Mouse (Mus musculus): ENCODE measurements around the gene Sema6d. TPM values are rescaled to one million over a fixed set of nuclear protein-coding genes. Genes with fewer than 3 reads are reported as not detected.

Sema6d gene
- polyA plus RNA-seq, 1 experiment from 2014 or later, result 14.6 TPM

DNA sequence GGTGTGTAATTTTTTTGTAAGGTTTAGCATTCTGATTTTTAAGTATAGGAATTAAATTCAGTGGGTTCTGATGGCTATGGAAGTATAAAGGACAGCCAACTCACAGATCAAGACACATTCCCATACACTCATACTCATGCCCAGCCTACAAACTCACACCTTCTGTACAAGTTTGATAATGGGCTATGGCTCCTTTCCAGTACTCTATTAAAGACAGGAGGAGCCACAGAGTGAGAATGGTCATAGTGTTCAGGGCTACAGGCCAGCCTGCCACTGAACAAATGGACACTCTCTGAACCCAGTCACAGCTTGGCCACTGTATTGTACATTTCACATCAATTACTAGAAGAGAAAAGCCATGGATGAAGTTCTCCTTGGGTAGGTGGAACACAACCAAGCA, 583.3 kb downstream of the Sema6d start:
- DNase-seq (ENCODE audit: low spot score), result no peak
- no peaks in the 10 kb centered on the region for H3K4me1 ChIP-seq (ENCODE audit: control insufficient read depth, insufficient read depth, low read length)

GRCm38 (mm10) chr2:124684481-124684901, 594.7 kb downstream of the Sema6d start:
- no peaks in the 10 kb centered on the region for H3K36me3 ChIP-seq (ENCODE audit: control insufficient read depth, insufficient read depth, low read length)
- H3K4me1 ChIP-seq (ENCODE audit: control insufficient read depth, insufficient read depth, low read length), result no peaks in the 10 kb centered on the region
- DNase-seq (ENCODE audit: low spot score), result no peak
- H3K9me3 ChIP-seq (ENCODE audit: control insufficient read depth, low read length), result no peaks in the 10 kb centered on the region
- no peak overlapping the region for H3K9ac ChIP-seq (ENCODE audit: low read depth, low read length)
- H3K27me3 ChIP-seq (replicated peaks; ENCODE audit: control insufficient read depth, insufficient read depth, low read length), result no peaks in the 10 kb centered on the region
- no peak overlapping the region for H3K27ac ChIP-seq (replicated peaks; ENCODE audit: low read depth, low read length)
- no peak overlapping the region for H3K4me3 ChIP-seq (ENCODE audit: low read depth, low read length)
- H3K4me2 ChIP-seq (ENCODE audit: low read depth, low read length), result no peak overlapping the region
- ATAC-seq (ENCODE audit: low read depth), result no peak
- 73% methylated on average over 5 of the region's 5 CpGs for WGBS

More for the DNA sequence above, 583.3 kb downstream of the Sema6d start:
- no peak overlapping the region for H3K9ac ChIP-seq (ENCODE audit: low read depth, low read length)
- H3K4me3 ChIP-seq (ENCODE audit: low read depth, low read length), result no peak overlapping the region
- no peaks in the 10 kb centered on the region for H3K36me3 ChIP-seq (ENCODE audit: control insufficient read depth, insufficient read depth, low read length)
- ATAC-seq (ENCODE audit: low read depth), result no peak
- no peak overlapping the region for H3K4me2 ChIP-seq (ENCODE audit: low read depth, low read length)
- no peaks in the 10 kb centered on the region for H3K9me3 ChIP-seq (ENCODE audit: control insufficient read depth, low read length)
- H3K27ac ChIP-seq (replicated peaks; ENCODE audit: low read depth, low read length), result no peak overlapping the region
- H3K27me3 ChIP-seq (replicated peaks; ENCODE audit: control insufficient read depth, insufficient read depth, low read length), result no peaks in the 10 kb centered on the region

DNA sequence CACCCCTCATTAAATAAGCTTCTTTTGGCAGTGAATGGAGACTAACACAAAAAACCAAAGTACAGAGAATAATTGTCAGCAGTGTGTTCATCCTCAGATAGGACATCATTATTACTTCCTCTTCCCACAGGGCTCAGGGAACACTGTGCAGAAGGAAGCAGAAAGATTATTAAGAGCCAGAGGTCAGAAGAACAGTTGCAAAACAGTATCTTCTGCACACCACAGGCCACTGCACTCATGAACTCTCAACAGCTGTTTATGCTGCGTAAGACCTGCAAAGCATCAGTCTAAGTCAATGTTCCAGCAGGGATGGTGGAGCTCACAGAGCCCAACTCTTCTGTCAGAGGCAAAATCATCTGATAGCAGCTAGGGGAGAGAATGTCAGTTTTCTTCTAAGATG, 600.6 kb downstream of the Sema6d start:
- no peaks in the 10 kb centered on the region for H3K4me1 ChIP-seq (ENCODE audit: control insufficient read depth, insufficient read depth, low read length)
- H3K4me3 ChIP-seq (ENCODE audit: low read depth, low read length), result no peak overlapping the region
- ATAC-seq (ENCODE audit: low read depth) (no peak), DNase-seq (ENCODE audit: low spot score) (no peak)
- no peaks in the 10 kb centered on the region for H3K36me3 ChIP-seq (ENCODE audit: control insufficient read depth, insufficient read depth, low read length)
- H3K9me3 ChIP-seq (ENCODE audit: control insufficient read depth, low read length), result no peaks in the 10 kb centered on the region
- no peak overlapping the region for H3K27ac ChIP-seq (replicated peaks; ENCODE audit: low read depth, low read length)
- H3K9ac ChIP-seq (ENCODE audit: low read depth, low read length), result no peak overlapping the region
- no peak overlapping the region for H3K4me2 ChIP-seq (ENCODE audit: low read depth, low read length)
- WGBS, result 93% methylated on average over 1 of the region's 1 CpGs
- H3K27me3 ChIP-seq (replicated peaks; ENCODE audit: control insufficient read depth, insufficient read depth, low read length), result no peaks in the 10 kb centered on the region

GRCm38 (mm10) chr2:124702621-124703020, 612.9 kb downstream of the Sema6d start:
- H3K9ac ChIP-seq (ENCODE audit: low read depth, low read length), result no peak overlapping the region
- no peaks in the 10 kb centered on the region for H3K27me3 ChIP-seq (replicated peaks; ENCODE audit: control insufficient read depth, insufficient read depth, low read length)
- H3K4me1 ChIP-seq (ENCODE audit: control insufficient read depth, insufficient read depth, low read length), result peaks cover 14% of the 10 kb centered on the region
- H3K27ac ChIP-seq (replicated peaks; ENCODE audit: low read depth, low read length), result no peak overlapping the region
- H3K9me3 ChIP-seq (ENCODE audit: control insufficient read depth, low read length), result no peaks in the 10 kb centered on the region
- WGBS, result 80% methylated on average over 10 of the region's 10 CpGs
- no peaks in the 10 kb centered on the region for H3K36me3 ChIP-seq (ENCODE audit: control insufficient read depth, insufficient read depth, low read length)
- ATAC-seq (ENCODE audit: low read depth) (no peak), DNase-seq (ENCODE audit: low spot score) (no peak)
- no peak overlapping the region for H3K4me2 ChIP-seq (ENCODE audit: low read depth, low read length)
- no peak overlapping the region for H3K4me3 ChIP-seq (ENCODE audit: low read depth, low read length)

DNA sequence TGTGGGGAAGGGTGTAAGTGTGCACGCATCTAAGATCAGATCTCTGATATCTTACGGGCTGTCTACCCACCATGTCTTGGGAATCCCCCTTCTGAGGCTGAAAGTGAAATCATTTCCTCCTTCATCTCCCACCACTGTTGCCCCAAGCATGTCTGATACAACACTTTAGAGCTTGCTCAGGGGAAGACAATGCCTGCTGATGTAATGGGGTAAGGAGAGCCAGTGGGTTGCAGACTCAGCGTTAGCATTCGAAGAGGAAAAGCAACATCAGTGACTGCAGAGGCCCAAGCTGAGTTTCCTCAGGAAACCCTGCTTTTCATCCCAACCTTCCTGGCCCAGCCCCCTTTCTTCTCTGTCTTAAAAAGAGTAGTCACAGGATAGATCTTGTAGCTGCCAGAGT, 615.2 kb downstream of the Sema6d start:
- Histone ChIP-seq H3K36me3 (ENCODE audit: control insufficient read depth, insufficient read depth, low read length) (no peaks in the 10 kb centered on the region), H3K4me2 (ENCODE audit: low read depth, low read length) (no peak overlapping the region), H3K4me1 (ENCODE audit: control insufficient read depth, insufficient read depth, low read length) (peaks cover 14% of the 10 kb centered on the region), H3K9me3 (ENCODE audit: control insufficient read depth, low read length) (no peaks in the 10 kb centered on the region), H3K9ac (ENCODE audit: low read depth, low read length) (no peak overlapping the region), H3K4me3 (ENCODE audit: low read depth, low read length) (no peak overlapping the region), H3K27me3 (replicated peaks; ENCODE audit: control insufficient read depth, insufficient read depth, low read length) (no peaks in the 10 kb centered on the region), H3K27ac (replicated peaks; ENCODE audit: low read depth, low read length) (no peak overlapping the region)
- ATAC-seq (ENCODE audit: low read depth) (no peak), DNase-seq (ENCODE audit: low spot score) (peak; percentile 39)
- WGBS, result 53% methylated on average over 4 of the region's 4 CpGs

DNA sequence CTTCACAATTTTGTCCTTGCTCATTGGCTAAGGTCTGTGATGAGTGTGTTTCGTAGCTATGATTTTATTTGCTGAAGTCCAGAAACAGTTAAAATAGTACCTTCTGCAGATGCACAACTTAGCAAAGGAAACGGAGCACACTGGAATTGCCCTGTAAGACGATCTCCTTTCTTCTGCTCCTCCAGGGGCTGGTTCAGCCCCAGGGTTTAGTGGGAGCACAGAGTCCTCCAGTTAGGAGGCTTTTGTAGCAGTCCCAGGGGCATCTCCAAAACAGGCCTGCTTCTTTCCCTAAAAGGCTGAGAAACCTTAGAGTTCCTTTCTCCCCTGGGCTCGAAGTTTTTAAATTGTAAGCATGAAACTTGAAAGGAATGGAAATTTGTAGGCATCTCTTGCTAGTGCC, 616.0 kb downstream of the Sema6d start:
- H3K36me3 ChIP-seq (ENCODE audit: control insufficient read depth, insufficient read depth, low read length), result no peaks in the 10 kb centered on the region
- no peak overlapping the region for H3K4me3 ChIP-seq (ENCODE audit: low read depth, low read length)
- H3K9me3 ChIP-seq (ENCODE audit: control insufficient read depth, low read length), result no peaks in the 10 kb centered on the region
- DNase-seq (ENCODE audit: low spot score) (peak; percentile 55), ATAC-seq (ENCODE audit: low read depth) (peak; percentile 55; the same call in 1 of the 2 replicates)
- H3K4me1 ChIP-seq (ENCODE audit: control insufficient read depth, insufficient read depth, low read length), result peaks cover 14% of the 10 kb centered on the region
- H3K4me2 ChIP-seq (ENCODE audit: low read depth, low read length), result no peak overlapping the region
- no peak overlapping the region for H3K9ac ChIP-seq (ENCODE audit: low read depth, low read length)
- no peaks in the 10 kb centered on the region for H3K27me3 ChIP-seq (replicated peaks; ENCODE audit: control insufficient read depth, insufficient read depth, low read length)
- WGBS, result 20% methylated on average over 4 of the region's 4 CpGs
- no peak overlapping the region; the same call in 1 of the 2 replicates for H3K27ac ChIP-seq (replicated peaks; ENCODE audit: low read depth, low read length)

DNA sequence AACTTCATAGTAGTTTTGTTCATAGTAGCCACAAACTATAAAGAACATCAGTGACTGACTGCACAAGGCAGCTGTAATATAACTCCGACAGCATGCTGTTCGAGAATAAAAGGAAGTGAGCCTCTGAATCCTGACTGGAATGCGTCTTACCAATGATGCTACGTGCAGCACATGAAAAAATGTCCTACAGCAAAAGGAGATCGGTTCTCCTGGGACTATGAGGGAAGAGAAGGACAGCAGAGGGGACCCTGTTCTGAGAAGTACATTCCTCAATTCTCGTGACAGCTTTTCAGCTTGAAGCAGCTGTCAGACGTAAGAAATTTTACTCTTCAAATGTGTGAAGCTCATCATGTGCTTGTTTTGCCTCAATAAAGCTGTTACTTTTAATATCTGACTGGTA, 617.1 kb downstream of the Sema6d start:
- DNase-seq (ENCODE audit: low spot score), result peak; percentile 50
- H3K36me3 ChIP-seq (ENCODE audit: control insufficient read depth, insufficient read depth, low read length), result no peaks in the 10 kb centered on the region
- ATAC-seq (ENCODE audit: low read depth), result no peak
- H3K27ac ChIP-seq (replicated peaks; ENCODE audit: low read depth, low read length), result no peak overlapping the region
- 26% methylated on average over 7 of the region's 7 CpGs for WGBS
- H3K4me2 ChIP-seq (ENCODE audit: low read depth, low read length), result no peak overlapping the region
- H3K4me3 ChIP-seq (ENCODE audit: low read depth, low read length), result no peak overlapping the region
- H3K27me3 ChIP-seq (replicated peaks; ENCODE audit: control insufficient read depth, insufficient read depth, low read length), result no peaks in the 10 kb centered on the region
- peaks cover 14% of the 10 kb centered on the region for H3K4me1 ChIP-seq (ENCODE audit: control insufficient read depth, insufficient read depth, low read length)
- no peaks in the 10 kb centered on the region for H3K9me3 ChIP-seq (ENCODE audit: control insufficient read depth, low read length)
- no peak overlapping the region for H3K9ac ChIP-seq (ENCODE audit: low read depth, low read length)
